Mouse (Mus musculus): Measurements from ENCODE around the gene Arcn1. TPM values are rescaled to one million over a fixed set of nuclear protein-coding genes. Genes with fewer than 3 reads are reported as not detected.
A peak's percentile ranks its signal among the peaks of the same experiment; 100 is the strongest.

Arcn1 gene
- polyA plus RNA-seq, 1 experiment: 18.1 TPM

DNA sequence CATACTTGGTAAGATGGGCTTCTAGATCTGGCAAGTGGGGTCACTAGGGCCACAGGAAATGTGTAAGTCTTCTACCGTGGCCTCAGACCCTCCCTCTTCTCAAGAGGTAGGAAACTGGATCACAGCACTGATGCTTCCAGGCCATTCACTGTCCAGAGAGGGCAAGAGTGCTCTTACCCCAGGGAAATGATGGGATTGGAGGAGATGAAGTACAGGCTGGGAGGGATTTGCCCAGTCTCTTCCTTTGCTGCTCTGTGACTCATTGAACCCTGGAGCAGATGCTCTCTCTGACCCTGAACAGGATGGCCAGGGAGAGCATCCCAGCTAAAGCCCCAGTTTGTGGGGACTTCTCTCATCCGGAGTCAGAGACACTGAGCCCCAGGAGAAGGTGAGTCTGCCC is 43.0 kb downstream of the Arcn1 start:
- no peaks in the 10 kb centered on the region for H3K36me3 ChIP-seq (ENCODE audit: control insufficient read depth, insufficient read depth, low read length)
- H3K27me3 ChIP-seq (ENCODE audit: control insufficient read depth, insufficient read depth, low read length): no peaks in the 10 kb centered on the region
- DNase-seq (ENCODE audit: low read depth in 1 of 2, low spot score in 2 of 2): no peak
- TF ChIP-seq CTCF (IDR thresholded peaks at IDR 0.05; ENCODE audit: extremely low read depth, insufficient read depth, insufficient read length, insufficient replicate concordance) (no peak), POLR2A (IDR thresholded peaks at IDR 0.05; ENCODE audit: low read depth, low read length) (no peak)
- H3K4me1 ChIP-seq (ENCODE audit: control insufficient read depth, insufficient read depth, insufficient read length): peaks cover 10% of the 10 kb centered on the region
- H3K27ac ChIP-seq (ENCODE audit: insufficient read depth, low read length): no peak overlapping the region
- WGBS: 81% methylated on average over 2 of the region's 2 CpGs
- no peak overlapping the region for H3K4me3 ChIP-seq (ENCODE audit: extremely low read depth, insufficient read depth, insufficient read length)

GRCm38 (mm10) chr9:44724223-44724622 is 43.4 kb downstream of the Arcn1 start:
- no peak for TF ChIP-seq CTCF (IDR thresholded peaks at IDR 0.05; ENCODE audit: extremely low read depth, insufficient read depth, insufficient read length, insufficient replicate concordance)
- no peak for TF ChIP-seq POLR2A (IDR thresholded peaks at IDR 0.05; ENCODE audit: low read depth, low read length)
- H3K4me1 ChIP-seq (ENCODE audit: control insufficient read depth, insufficient read depth, insufficient read length): peaks cover 10% of the 10 kb centered on the region
- H3K27ac ChIP-seq (ENCODE audit: insufficient read depth, low read length): no peak overlapping the region
- DNase-seq (ENCODE audit: low read depth in 1 of 2, low spot score in 2 of 2): no peak
- no peaks in the 10 kb centered on the region for H3K36me3 ChIP-seq (ENCODE audit: control insufficient read depth, insufficient read depth, low read length)
- WGBS: 87% methylated on average over 6 of the region's 6 CpGs
- no peak overlapping the region for H3K4me3 ChIP-seq (ENCODE audit: extremely low read depth, insufficient read depth, insufficient read length)
- H3K27me3 ChIP-seq (ENCODE audit: control insufficient read depth, insufficient read depth, low read length): no peaks in the 10 kb centered on the region

DNA sequence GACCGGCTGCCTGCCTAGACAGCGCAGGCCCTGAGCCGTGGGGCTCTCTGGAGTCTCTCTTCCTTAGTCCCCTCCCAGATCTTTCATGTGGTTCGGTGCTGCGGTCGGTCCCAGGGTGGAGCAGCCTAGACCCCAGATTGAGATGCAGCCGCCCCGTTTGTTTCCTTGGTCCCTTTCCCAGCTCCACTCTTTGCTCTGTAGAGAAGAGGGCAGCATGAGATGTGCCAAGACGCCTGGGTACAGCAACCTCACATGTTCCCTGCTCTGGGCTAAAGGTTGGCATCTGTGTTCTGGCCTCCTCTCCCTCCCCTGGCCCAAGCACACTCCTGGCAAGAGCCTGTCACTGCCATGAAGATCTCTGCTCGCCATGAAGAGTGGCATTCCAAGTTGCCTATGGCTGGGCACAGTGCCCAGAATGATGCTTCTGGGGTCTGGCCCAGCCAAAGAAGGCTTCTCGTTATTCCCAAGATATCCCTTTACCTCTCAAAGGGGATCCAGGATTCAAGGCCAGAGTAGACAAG is 44.1 kb downstream of the Arcn1 start:
- 65% methylated on average over 11 of the region's 11 CpGs for WGBS
- H3K36me3 ChIP-seq (ENCODE audit: control insufficient read depth, insufficient read depth, low read length): no peaks in the 10 kb centered on the region
- peaks cover 10% of the 10 kb centered on the region for H3K4me1 ChIP-seq (ENCODE audit: control insufficient read depth, insufficient read depth, insufficient read length)
- no peaks in the 10 kb centered on the region for H3K27me3 ChIP-seq (ENCODE audit: control insufficient read depth, insufficient read depth, low read length)
- H3K4me3 ChIP-seq (ENCODE audit: extremely low read depth, insufficient read depth, insufficient read length): no peak overlapping the region
- TF ChIP-seq POLR2A (IDR thresholded peaks at IDR 0.05; ENCODE audit: low read depth, low read length): no peak
- no peak for TF ChIP-seq CTCF (IDR thresholded peaks at IDR 0.05; ENCODE audit: extremely low read depth, insufficient read depth, insufficient read length, insufficient replicate concordance)
- no peak for DNase-seq (ENCODE audit: low read depth in 1 of 2, low spot score in 2 of 2)
- no peak overlapping the region for H3K27ac ChIP-seq (ENCODE audit: insufficient read depth, low read length)

GRCm38 (mm10) chr9:44723008-44723407 is 44.6 kb downstream of the Arcn1 start:
- Histone ChIP-seq H3K36me3 (ENCODE audit: control insufficient read depth, insufficient read depth, low read length) (no peaks in the 10 kb centered on the region), H3K4me3 (ENCODE audit: extremely low read depth, insufficient read depth, insufficient read length) (no peak overlapping the region), H3K27me3 (ENCODE audit: control insufficient read depth, insufficient read depth, low read length) (no peaks in the 10 kb centered on the region), H3K27ac (ENCODE audit: insufficient read depth, low read length) (no peak overlapping the region), H3K4me1 (ENCODE audit: control insufficient read depth, insufficient read depth, insufficient read length) (peaks cover 10% of the 10 kb centered on the region)
- DNase-seq (ENCODE audit: low read depth in 1 of 2, low spot score in 2 of 2): no peak
- 28% methylated on average over 7 of the region's 7 CpGs for WGBS
- TF ChIP-seq CTCF (IDR thresholded peaks at IDR 0.05; ENCODE audit: extremely low read depth, insufficient read depth, insufficient read length, insufficient replicate concordance): no peak

GRCm38 (mm10) chr9:44722575-44722974 is 45.1 kb downstream of the Arcn1 start:
- no peak for DNase-seq (ENCODE audit: low read depth in 1 of 2, low spot score in 2 of 2)
- 66% methylated on average over 7 of the region's 7 CpGs for WGBS
- Histone ChIP-seq H3K4me1 (ENCODE audit: control insufficient read depth, insufficient read depth, insufficient read length) (peaks cover 10% of the 10 kb centered on the region), H3K27me3 (ENCODE audit: control insufficient read depth, insufficient read depth, low read length) (no peaks in the 10 kb centered on the region), H3K27ac (ENCODE audit: insufficient read depth, low read length) (no peak overlapping the region), H3K36me3 (ENCODE audit: control insufficient read depth, insufficient read depth, low read length) (no peaks in the 10 kb centered on the region), H3K4me3 (ENCODE audit: extremely low read depth, insufficient read depth, insufficient read length) (no peak overlapping the region)
- TF ChIP-seq CTCF (IDR thresholded peaks at IDR 0.05; ENCODE audit: extremely low read depth, insufficient read depth, insufficient read length, insufficient replicate concordance) (no peak), POLR2A (IDR thresholded peaks at IDR 0.05; ENCODE audit: low read depth, low read length) (no peak)

GRCm38 (mm10) chr9:44721877-44722186 is 45.8 kb downstream of the Arcn1 start:
- Histone ChIP-seq H3K4me3 (ENCODE audit: extremely low read depth, insufficient read depth, insufficient read length) (no peak overlapping the region), H3K27me3 (ENCODE audit: control insufficient read depth, insufficient read depth, low read length) (no peaks in the 10 kb centered on the region), H3K36me3 (ENCODE audit: control insufficient read depth, insufficient read depth, low read length) (no peaks in the 10 kb centered on the region), H3K27ac (ENCODE audit: insufficient read depth, low read length) (no peak overlapping the region), H3K4me1 (ENCODE audit: control insufficient read depth, insufficient read depth, insufficient read length) (peaks cover 10% of the 10 kb centered on the region)
- DNase-seq (ENCODE audit: low read depth in 1 of 2, low spot score in 2 of 2): no peak
- no peak for TF ChIP-seq POLR2A (IDR thresholded peaks at IDR 0.05; ENCODE audit: low read depth, low read length)
- no peak for TF ChIP-seq CTCF (IDR thresholded peaks at IDR 0.05; ENCODE audit: extremely low read depth, insufficient read depth, insufficient read length, insufficient replicate concordance)
- 84% methylated on average over 3 of the region's 3 CpGs for WGBS

DNA sequence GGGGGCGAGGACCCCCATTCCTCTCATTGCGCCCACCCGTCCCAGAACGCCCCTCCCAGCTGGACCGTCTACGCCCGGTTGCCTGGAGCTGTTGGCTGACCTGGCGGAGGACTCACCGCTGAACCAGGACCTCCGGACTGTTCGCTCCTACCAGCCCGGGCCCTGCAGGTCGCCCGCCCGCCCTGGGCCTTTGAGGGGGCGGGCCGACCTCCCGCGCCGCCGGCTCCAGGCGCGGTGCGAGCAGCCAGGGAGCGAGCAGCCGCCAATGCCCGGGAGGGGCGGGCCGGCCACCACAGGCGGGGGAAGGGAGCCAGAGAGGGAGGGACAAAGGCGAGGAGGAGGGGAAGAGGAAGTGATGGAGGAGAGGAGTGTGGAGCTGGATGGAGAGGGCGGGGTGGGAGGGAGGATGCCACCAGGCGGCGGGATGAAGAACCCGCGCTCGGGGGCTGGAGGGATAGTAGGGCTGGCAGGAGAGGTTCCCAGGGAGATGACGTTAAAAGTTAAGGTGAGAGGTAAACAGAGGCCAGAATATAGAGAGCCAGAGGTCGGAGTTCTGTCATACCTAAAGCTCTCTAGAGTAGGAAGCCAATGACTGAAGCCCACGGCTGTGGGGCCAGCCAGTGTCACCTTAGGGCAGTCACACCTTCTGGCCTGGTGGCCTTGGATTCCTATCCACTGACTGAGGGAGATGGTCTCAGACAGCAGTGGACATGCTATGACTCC is 46.3 kb downstream of the Arcn1 start:
- Histone ChIP-seq H3K4me1 (ENCODE audit: control insufficient read depth, insufficient read depth, insufficient read length) (peaks cover 10% of the 10 kb centered on the region), H3K36me3 (ENCODE audit: control insufficient read depth, insufficient read depth, low read length) (no peaks in the 10 kb centered on the region), H3K27ac (ENCODE audit: insufficient read depth, low read length) (no peak overlapping the region), H3K27me3 (ENCODE audit: control insufficient read depth, insufficient read depth, low read length) (no peaks in the 10 kb centered on the region), H3K4me3 (ENCODE audit: extremely low read depth, insufficient read depth, insufficient read length) (peak overlapping the region; percentile 47; the same call in 1 of the 2 replicates)
- peak in 1 of 2 experiments; percentile 25 for DNase-seq (ENCODE audit: low read depth in 1 of 2, low spot score in 2 of 2)
- TF ChIP-seq POLR2A (IDR thresholded peaks at IDR 0.05; ENCODE audit: low read depth, low read length): no peak
- TF ChIP-seq CTCF (IDR thresholded peaks at IDR 0.05; ENCODE audit: extremely low read depth, insufficient read depth, insufficient read length, insufficient replicate concordance): no peak
- 1% methylated on average over 39 of the region's 40 CpGs for WGBS

Measured in spleen, adult 2 months (tissue).